Mouse (Mus musculus) thymus, adult 2 months (tissue): Measurements from ENCODE around the gene Ccdc174.

Experiments
- CTCF ChIP-seq: fragments of 200-500 bp; IDR thresholded peaks from 2 replicates; pipeline ENCODE4 v1.5.1; 2012; ENCODE audit warnings: mild to moderate bottlenecking, control low read depth, low read length, moderate library complexity, borderline replicate concordance; ENCODE audit not compliant: control insufficient read depth, poor library complexity, insufficient read depth; ENCODE audit errors: extremely low read depth
- POLR2A ChIP-seq: fragments of 200-500 bp; IDR thresholded peaks from 2 replicates; pipeline ENCODE4 v1.6.1; 2012; ENCODE audit warnings: mild to moderate bottlenecking, low read length, control low read depth, moderate library complexity; ENCODE audit not compliant: control insufficient read depth, poor library complexity, insufficient read depth; ENCODE audit errors: extremely low read depth

- TF ChIP-seq POLR2A, result peak; percentile 58
- TF ChIP-seq CTCF, result peak; percentile 40; the same call in 1 of the 2 replicates
These were observed at the start of gene Ccdc174 for GRCm38 (mm10) chr6:91877885-91878651.
